Comparison of ENCODE assay signal across 22 mouse cellular contexts in genomic region chr11:79613711-79614110, GRCm38 (mm10). TPM values are rescaled to one million over a fixed set of nuclear protein-coding genes. Genes with fewer than 3 reads are reported as not detected.
DNase-seq lines count a peak whose midpoint lies in the region; ATAC-seq lines count a peak whose summit lies in the region.
"Had no signal": no experiment of that assay in that cellular context is flagged by ENCODE, and none has a peak within 500 bp of the region (broad histone marks: within the 10 kb centered on the region; RNA-seq: fewer than 3 reads in every experiment).

No protein-coding gene starts in this region.

- DNase-seq in forebrain, embryonic 10.5 days (ENCODE audit: extremely low spot score, low spot score): no peak
- no peak for DNase-seq in midbrain, embryonic 10.5 days (ENCODE audit: low spot score)
- DNase-seq in induced T-regulatory cell, adult 2 months (ENCODE audit: low read depth): peak; percentile 66
- DNase-seq in thymus, postnatal 25 days: peak; percentile 54
- DNase-seq in lung, postnatal 36 days: no peak
- no peak for DNase-seq in adrenal gland, postnatal 4 days (ENCODE audit: low spot score in 2 of 2)
- DNase-seq: adrenal gland, postnatal 36 days; cerebellum, adult 2 months; heart, postnatal 10 days; right cerebral cortex, postnatal 4 days had no signal

- H3K36me3 ChIP-seq in forebrain, embryonic 10.5 days (replicated peaks): 0 out of 2 replicates have a peak, but pooled peaks cover 3% of the 10 kb centered on the region
- no peaks in the 10 kb centered on the region for H3K36me3 ChIP-seq in forebrain, embryonic 15.5 days
- 0 out of 2 replicates have a peak, but pooled peaks cover 4% of the 10 kb centered on the region for H3K36me3 ChIP-seq in midbrain, embryonic 10.5 days
- no peaks in the 10 kb centered on the region for H3K36me3 ChIP-seq in midbrain, embryonic 16.5 days (ENCODE audit: control insufficient read depth, insufficient read depth, low read length)
- H3K36me3 ChIP-seq: hindbrain, embryonic 15.5 days; lung, embryonic 15.5 days; midbrain, embryonic 13.5 days; neural tube, embryonic 15.5 days had no signal

- H3K4me3 ChIP-seq in forebrain, embryonic 10.5 days: no peak overlapping the region
- no peak overlapping the region for H3K4me3 ChIP-seq in forebrain, embryonic 15.5 days
- H3K4me3 ChIP-seq in midbrain, embryonic 10.5 days: no peak overlapping the region
- H3K4me3 ChIP-seq in midbrain, embryonic 16.5 days (ENCODE audit: low read depth, low read length): no peak overlapping the region
- H3K4me3 ChIP-seq: forebrain, embryonic 13.5 days; hindbrain, embryonic 15.5 days; lung, embryonic 15.5 days; midbrain, embryonic 13.5 days; myocyte; neural tube, embryonic 15.5 days had no signal

- H3K4me2 ChIP-seq in forebrain, embryonic 15.5 days (replicated peaks): no peak overlapping the region
- no peak overlapping the region for H3K4me2 ChIP-seq in midbrain, embryonic 16.5 days (ENCODE audit: low read length)
- H3K4me2 ChIP-seq: forebrain, embryonic 13.5 days; hindbrain, embryonic 15.5 days; lung, embryonic 15.5 days; midbrain, embryonic 13.5 days; neural tube, embryonic 15.5 days had no signal

- H3K27ac ChIP-seq in forebrain, embryonic 10.5 days: peak overlapping the region; percentile 80
- no peak overlapping the region for H3K27ac ChIP-seq in forebrain, embryonic 15.5 days (replicated peaks)
- peak overlapping the region; percentile 84 for H3K27ac ChIP-seq in midbrain, embryonic 10.5 days (replicated peaks)
- no peak overlapping the region for H3K27ac ChIP-seq in midbrain, embryonic 16.5 days (ENCODE audit: low read length)
- H3K27ac ChIP-seq: forebrain, embryonic 13.5 days; hindbrain, embryonic 15.5 days; liver, embryonic 14.5 days; lung, embryonic 15.5 days; macrophage; neural tube, embryonic 15.5 days; stomach, postnatal 0 days had no signal

- H3K4me1 ChIP-seq in forebrain, embryonic 10.5 days: peaks cover 70% of the 10 kb centered on the region
- H3K4me1 ChIP-seq in forebrain, embryonic 15.5 days: peaks cover 19% of the 10 kb centered on the region
- peaks cover 84% of the 10 kb centered on the region for H3K4me1 ChIP-seq in midbrain, embryonic 10.5 days
- peaks cover 25% of the 10 kb centered on the region for H3K4me1 ChIP-seq in midbrain, embryonic 16.5 days (ENCODE audit: control insufficient read depth, insufficient read depth, low read length)

- 48% methylated on average over 4 of the region's 4 CpGs for WGBS in forebrain, embryonic 10.5 days
- WGBS in forebrain, embryonic 15.5 days: 60% methylated on average over 4 of the region's 4 CpGs
- 47% methylated on average over 4 of the region's 4 CpGs for WGBS in midbrain, embryonic 10.5 days
- 55% methylated on average over 4 of the region's 4 CpGs for WGBS in midbrain, embryonic 16.5 days

- no peak overlapping the region for H3K9ac ChIP-seq in forebrain, embryonic 15.5 days (replicated peaks)
- H3K9ac ChIP-seq in midbrain, embryonic 16.5 days (ENCODE audit: low read depth, low read length): no peak overlapping the region
- H3K9ac ChIP-seq: forebrain, embryonic 13.5 days; hindbrain, embryonic 15.5 days; liver, embryonic 14.5 days; lung, embryonic 15.5 days; neural tube, embryonic 15.5 days had no signal

- ATAC-seq in forebrain, embryonic 15.5 days (replicated peaks): no peak
- ATAC-seq in midbrain, embryonic 16.5 days: no peak
- ATAC-seq: forebrain, embryonic 13.5 days; intestine, postnatal 0 days; midbrain, embryonic 13.5 days had no signal

- no peaks in the 10 kb centered on the region for H3K9me3 ChIP-seq in forebrain, embryonic 10.5 days
- no peaks in the 10 kb centered on the region for H3K9me3 ChIP-seq in forebrain, embryonic 15.5 days
- H3K9me3 ChIP-seq in midbrain, embryonic 10.5 days (replicated peaks): no peaks in the 10 kb centered on the region
- no peaks in the 10 kb centered on the region for H3K9me3 ChIP-seq in midbrain, embryonic 16.5 days (replicated peaks; ENCODE audit: control insufficient read depth, low read length, poor library complexity, severe bottlenecking)
- H3K9me3 ChIP-seq: forebrain, embryonic 13.5 days; hindbrain, embryonic 15.5 days; lung, embryonic 15.5 days; midbrain, embryonic 13.5 days; neural tube, embryonic 15.5 days had no signal

- peaks cover 39% of the 10 kb centered on the region for H3K27me3 ChIP-seq in forebrain, embryonic 10.5 days (ENCODE audit: poor library complexity, severe bottlenecking)
- H3K27me3 ChIP-seq in forebrain, embryonic 15.5 days: no peaks in the 10 kb centered on the region
- H3K27me3 ChIP-seq in midbrain, embryonic 10.5 days (ENCODE audit: low read depth, poor library complexity, severe bottlenecking): no peaks in the 10 kb centered on the region; the same call in 1 of the 2 replicates
- no peaks in the 10 kb centered on the region for H3K27me3 ChIP-seq in midbrain, embryonic 16.5 days (ENCODE audit: control insufficient read depth, insufficient read depth, low read depth, low read length)
- H3K27me3 ChIP-seq: forebrain, embryonic 13.5 days; hindbrain, embryonic 15.5 days; lung, embryonic 15.5 days; neural tube, embryonic 15.5 days had no signal

RNA-seq across cellular contexts. Expression of gene Rab11fip4, which starts 22.7 kb away (rescaled TPM):
- 20.1 and 23.3 TPM in 2 replicates for polyA plus RNA-seq in forebrain, embryonic 10.5 days (2016; fragmentation: Nextera tagmentation; extraction: Ambion mirVana)
- polyA plus RNA-seq in forebrain, embryonic 15.5 days (2015; fragmentation: Nextera tagmentation; extraction: Ambion mirVana): 25.6 TPM in 2 replicates
- 18.6 and 23.4 TPM in 2 replicates for polyA plus RNA-seq in midbrain, embryonic 10.5 days (2016; fragmentation: Nextera tagmentation; extraction: Ambion mirVana)
- 27.8 and 29.4 TPM in 2 replicates for polyA plus RNA-seq in midbrain, embryonic 16.5 days (2015; fragmentation: Nextera tagmentation; extraction: Ambion mirVana)
- total RNA-seq in adrenal gland, postnatal 4 days (2021): 10 to 100 TPM in 1 of 2 experiments, 1 to 10 TPM in 1; 6.8 to 12.4 TPM

Comparison
In these comparisons a context has a peak if more than half of its experiments do, and no peak if none do; other contexts are left out.
1. H3K27ac ChIP-seq: peak in forebrain, embryonic 10.5 days (single experiment) and midbrain, embryonic 10.5 days (single experiment); none in forebrain, embryonic 15.5 days (single experiment) and midbrain, embryonic 16.5 days (single experiment).
2. DNase-seq: peak in induced T-regulatory cell, adult 2 months (single experiment) and thymus, postnatal 25 days (single experiment); none in forebrain, embryonic 10.5 days (single experiment), midbrain, embryonic 10.5 days (single experiment), lung, postnatal 36 days (single experiment) and adrenal gland, postnatal 4 days (0 of 2).